Mouse (Mus musculus): Measurements from ENCODE around the gene Sdc1.

The Sdc1 gene

GRCm38 (mm10) chr12:8827014-8827715, 56.0 kb downstream of the Sdc1 start:
- DNase-seq (ENCODE audit: low spot score in 2 of 2), result no peak

GRCm38 (mm10) chr12:8829032-8829660, 58.0 kb downstream of the Sdc1 start:
- no peak for DNase-seq (ENCODE audit: low spot score in 2 of 2)

- no peak for DNase-seq (ENCODE audit: low spot score in 2 of 2)
Measured at GRCm38 (mm10) chr12:8829661-8830040, 58.5 kb downstream of the Sdc1 start.

DNA sequence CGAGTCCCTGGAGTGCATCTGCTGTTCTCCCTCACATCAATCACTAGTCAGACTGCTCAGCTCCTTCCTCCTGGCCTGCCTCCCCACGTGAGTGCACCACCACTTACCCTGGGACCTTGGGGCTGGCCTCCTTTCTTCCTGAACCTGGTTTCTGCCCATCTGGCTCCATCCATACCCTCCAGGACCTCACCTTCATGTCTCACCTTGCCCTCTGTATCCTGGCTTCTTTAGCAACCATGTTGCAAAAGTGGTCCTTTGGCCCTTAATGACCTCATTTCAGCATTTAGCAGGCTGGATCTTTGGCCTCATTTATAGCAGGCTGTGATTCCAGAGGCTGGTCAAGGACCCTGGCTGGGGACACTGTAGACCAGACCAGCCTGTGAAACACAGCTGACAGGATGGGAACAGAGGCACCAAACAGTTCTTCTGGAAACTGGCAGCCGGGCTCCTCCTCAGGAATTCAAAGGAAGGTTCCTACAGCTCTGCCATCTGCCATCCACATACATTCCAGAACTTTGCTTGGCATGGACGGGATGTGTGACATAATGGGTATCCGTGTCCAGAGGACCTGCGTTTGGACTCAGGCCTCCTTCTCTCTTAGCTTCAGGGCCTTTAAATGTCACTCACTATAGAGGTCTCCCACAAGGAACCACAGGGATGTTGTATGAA, 60.0 kb downstream of the Sdc1 start:
- DNase-seq (ENCODE audit: low spot score in 2 of 2), result no peak

GRCm38 (mm10) chr12:8831710-8832109, 60.6 kb downstream of the Sdc1 start:
- no peak for DNase-seq (ENCODE audit: low spot score in 2 of 2)

- DNase-seq (ENCODE audit: low spot score in 2 of 2), result no peak
Measured at GRCm38 (mm10) chr12:8840782-8841325, 69.7 kb downstream of the Sdc1 start.

GRCm38 (mm10) chr12:8842725-8843124, 71.6 kb downstream of the Sdc1 start:
- no peak for DNase-seq (ENCODE audit: low spot score in 2 of 2)

Data from frontal cortex, postnatal 25 days (tissue).